Mouse (Mus musculus) testis, adult 10 weeks (tissue): ENCODE measurements around the gene Bcl2l14. TPM values are rescaled to one million over a fixed set of nuclear protein-coding genes. Genes with fewer than 3 reads are reported as not detected.

ENCODE experiments used
- polyA plus RNA-seq: library from polyadenylated mRNA; stranded (reverse); fragments of 350-450 nt; fragmentation: Illumina TruSeq; extraction: RNeasy Lipid Tissue Mini Kit (QIAGEN cat#74804); gene quantifications from one replicate; pipeline ENCODE4 v1.2.3, GENCODE M21; 2014; ENCODE audit warnings: low read depth, low replicate concordance

Bcl2l14 gene
- polyA plus RNA-seq, result 282 TPM

DNA sequence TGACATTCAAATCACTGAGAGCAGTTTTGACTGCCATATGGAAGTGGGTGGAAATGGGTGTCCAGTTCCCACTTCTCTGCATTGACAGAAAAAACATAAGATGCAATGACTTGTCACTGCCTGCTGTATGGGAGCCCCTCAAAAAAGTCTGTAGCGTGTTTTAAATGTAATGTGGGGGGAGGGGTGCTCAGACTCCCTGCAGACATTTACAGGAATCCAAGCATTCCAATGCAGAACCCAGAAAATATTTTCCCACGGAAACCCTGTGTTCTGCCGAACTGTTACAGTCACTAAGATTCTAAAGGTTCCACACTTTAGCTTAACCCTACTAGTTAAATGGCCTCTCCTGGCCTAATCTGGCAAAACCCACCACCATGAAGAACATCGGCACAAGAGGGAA, at the start of gene Bcl2l14:
TSS of gene Bcl2l14 (plus strand) at position 301 of the 400 bp plus-strand sequence.

Other genes with a start within 250 kb of the Bcl2l14 start
- 12.9 TPM for gene Lrp6, start 170.6 kb downstream of the Bcl2l14 start, polyA plus RNA-seq
- gene Mansc1, start 236.2 kb downstream of the Bcl2l14 start, polyA plus RNA-seq, result 0.20 TPM
- 1.8 TPM for gene Borcs5, start 243.2 kb downstream of the Bcl2l14 start, polyA plus RNA-seq